Mouse (Mus musculus) heart, adult 2 months (tissue): ENCODE data around the gene Ckb. TPM values are rescaled to one million over a fixed set of nuclear protein-coding genes. Genes with fewer than 3 reads are reported as not detected.

Experiments
- DNase-seq, 2 experiments: peaks; one replicate each; pipeline ENCODE4 v3.0.0; 2021
- H3K27ac ChIP-seq: fragments of 200-600 bp; 2 replicates; pipeline ENCODE4 v1.8.1; 2022
- H3K27me3 ChIP-seq: fragments of 200-500 bp; 2 replicates; pipeline ENCODE4 v1.6.1; 2012; ENCODE audit warnings: mild to moderate bottlenecking, low read length, inconsistent platforms, mixed read lengths; ENCODE audit not compliant: control insufficient read depth, insufficient read depth
- H3K36me3 ChIP-seq: fragments of 200-500 bp; 2 replicates; pipeline ENCODE4 v1.6.1; 2012; ENCODE audit warnings: low read length, inconsistent platforms; ENCODE audit not compliant: control insufficient read depth, insufficient read depth
- H3K4me1 ChIP-seq: fragments of 200-500 bp; 2 replicates; pipeline ENCODE4 v1.6.1; 2011; ENCODE audit warnings: low read length; ENCODE audit not compliant: control insufficient read depth, insufficient read depth
- H3K4me3 ChIP-seq: fragments of 200-600 bp; 2 replicates; pipeline ENCODE4 v1.8.1; 2022
- H3K79me2 ChIP-seq: fragments of 200-500 bp; replicated peaks from 2 replicates; pipeline ENCODE4 v1.6.1; 2012; ENCODE audit warnings: mild to moderate bottlenecking, inconsistent platforms, low read length, moderate library complexity, mixed read lengths; ENCODE audit not compliant: control insufficient read depth, insufficient read depth
- H3K9ac ChIP-seq: fragments of 200-500 bp; 2 replicates; pipeline ENCODE4 v1.6.1; 2012; ENCODE audit warnings: low read depth, mild to moderate bottlenecking, control low read depth, inconsistent platforms, low read length, mixed read lengths
- CTCF ChIP-seq: fragments of 200-600 bp; IDR thresholded peaks from 2 replicates; pipeline ENCODE4 v1.8.1; 2022; ENCODE audit warnings: antibody characterized with exemption, mild to moderate bottlenecking, moderate library complexity
- EP300 ChIP-seq: fragments of 200-500 bp; IDR thresholded peaks from 2 replicates; pipeline ENCODE4 v1.6.1; 2011; ENCODE audit warnings: low read depth, low read length, control low read depth; ENCODE audit not compliant: insufficient read depth
- POLR2A ChIP-seq: fragments of 200-500 bp; IDR thresholded peaks from 2 replicates; pipeline ENCODE4 v1.6.1; 2011; ENCODE audit warnings: mild to moderate bottlenecking, low read depth, low read length, control low read depth; ENCODE audit not compliant: insufficient read depth
- WGBS: fragments of 180-500 bp; shearing (Covaris S2); methylation state at CpG from one replicate; pipeline ENCODE4 v1.1.7; 2018; 5-methylcytosine and 5-hydroxymethylcytosine counted together
- intact Hi-C: fragments of 180-260 bp; cut with DNase I; formaldehyde crosslinking; loops from one replicate; pipeline ENCODE4 v1.15.1; 2025
- polyA plus RNA-seq: library from polyadenylated mRNA; depleted of rRNA; stranded (reverse); fragments of >200 nt; gene quantifications from 2 replicates; pipeline ENCODE4 v1.2.3, GENCODE M21; 2012
- total RNA-seq, 2 experiments: library from RNA; stranded (reverse); gene quantifications; 2 replicates each; pipeline ENCODE4 v1.2.3; 2021

The Ckb gene
- total and polyA plus RNA-seq, 3 experiments: 65.3 to 120 (median 81.4) TPM

DNA sequence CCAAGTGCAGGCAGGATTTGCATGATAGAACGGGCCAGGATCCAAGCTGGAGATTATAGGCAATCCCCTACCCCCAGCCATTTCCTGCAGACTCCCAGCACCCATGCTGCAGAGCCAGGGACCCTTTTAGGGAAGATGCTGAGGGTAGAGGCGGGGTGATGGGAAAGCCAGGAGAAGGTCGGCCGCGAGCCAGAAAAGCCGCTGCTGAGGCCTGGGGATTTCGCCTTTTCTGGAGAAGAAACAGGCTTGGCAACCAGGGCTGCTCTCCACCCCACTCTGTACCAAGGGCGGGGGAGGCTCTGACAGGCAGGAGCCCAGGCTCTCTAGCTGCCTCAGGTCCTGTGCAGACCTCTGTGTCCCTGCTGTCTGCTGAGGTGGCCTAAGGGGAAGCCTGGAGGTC, 9.2 kb upstream of the Ckb start:
- H3K4me3 ChIP-seq: no peak overlapping the region
- peaks cover 10% of the 10 kb centered on the region for H3K4me1 ChIP-seq
- peaks cover 4% of the 10 kb centered on the region; the same call in 1 of the 2 replicates for H3K36me3 ChIP-seq
- H3K27me3 ChIP-seq: no peaks in the 10 kb centered on the region
- WGBS: 68% methylated on average over 8 of the region's 8 CpGs
- intact Hi-C loops: no loop called here
- H3K9ac ChIP-seq: no peak overlapping the region
- H3K27ac ChIP-seq: no peak overlapping the region
- DNase-seq: no peak
- TF ChIP-seq EP300 (no peak), POLR2A (no peak), CTCF (no peak)
- H3K79me2 ChIP-seq: no peaks in the 10 kb centered on the region

DNA sequence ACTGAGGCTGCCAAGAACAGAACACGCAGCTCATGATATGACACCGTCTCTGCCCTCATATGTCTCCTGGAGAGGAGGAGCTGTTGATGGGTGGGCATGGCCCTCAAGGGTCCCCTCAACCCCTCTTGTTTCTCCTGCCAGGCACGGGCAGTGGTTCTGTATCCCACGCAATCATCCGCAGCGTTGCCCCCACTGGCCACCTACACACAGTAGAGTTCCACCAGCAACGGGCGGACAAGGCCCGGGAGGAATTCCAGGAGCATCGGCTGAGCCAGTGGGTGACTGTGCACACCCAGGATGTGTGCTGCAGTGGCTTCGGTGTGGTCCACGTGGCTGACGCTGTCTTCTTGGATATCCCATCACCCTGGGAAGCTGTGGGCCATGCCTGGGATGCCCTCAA, 8.5 kb upstream of the Ckb start:
- TF ChIP-seq CTCF: no peak
- no peak for TF ChIP-seq POLR2A
- no peak for TF ChIP-seq EP300
- no peaks in the 10 kb centered on the region for H3K27me3 ChIP-seq
- H3K27ac ChIP-seq: no peak overlapping the region
- no peak for DNase-seq
- peaks cover 10% of the 10 kb centered on the region for H3K4me1 ChIP-seq
- H3K36me3 ChIP-seq: peaks cover 4% of the 10 kb centered on the region; the same call in 1 of the 2 replicates
- intact Hi-C loops: no loop called here
- H3K9ac ChIP-seq: no peak overlapping the region
- no peaks in the 10 kb centered on the region for H3K79me2 ChIP-seq
- H3K4me3 ChIP-seq: no peak overlapping the region
- WGBS: 82% methylated on average over 13 of the region's 13 CpGs

- intact Hi-C loops: loop anchor here (2.0 kb wide), 1 partner anchor 34 kb away; the partner anchor contains the start of genes Apopt1 and Bag5
- 31% methylated on average over 7 of the region's 7 CpGs for WGBS
- Histone ChIP-seq H3K27me3 (no peaks in the 10 kb centered on the region), H3K36me3 (peaks cover 4% of the 10 kb centered on the region; the same call in 1 of the 2 replicates), H3K27ac (no peak overlapping the region), H3K4me3 (no peak overlapping the region), H3K4me1 (peaks cover 10% of the 10 kb centered on the region), H3K9ac (no peak overlapping the region), H3K79me2 (no peaks in the 10 kb centered on the region)
- TF ChIP-seq CTCF: no peak
- TF ChIP-seq EP300: no peak
- TF ChIP-seq POLR2A: no peak
- DNase-seq: no peak
Observed at GRCm38 (mm10) chr12:111678997-111679396, 6.9 kb upstream of the Ckb start.

- Histone ChIP-seq H3K4me1 (peaks cover 10% of the 10 kb centered on the region), H3K36me3 (peaks cover 4% of the 10 kb centered on the region; the same call in 1 of the 2 replicates), H3K27me3 (no peaks in the 10 kb centered on the region), H3K79me2 (no peaks in the 10 kb centered on the region), H3K4me3 (peak overlapping the region; percentile 82), H3K9ac (no peak overlapping the region), H3K27ac (no peak overlapping the region)
- intact Hi-C loops: loop anchor here (2.0 kb wide), 1 partner anchor 34 kb away; the partner anchor contains the start of genes Apopt1 and Bag5
- DNase-seq: no peak
- WGBS: 7% methylated on average over 13 of the region's 13 CpGs
- TF ChIP-seq POLR2A: no peak
- no peak for TF ChIP-seq EP300
- TF ChIP-seq CTCF: no peak
Observed at GRCm38 (mm10) chr12:111678670-111678933, 6.5 kb upstream of the Ckb start.

DNA sequence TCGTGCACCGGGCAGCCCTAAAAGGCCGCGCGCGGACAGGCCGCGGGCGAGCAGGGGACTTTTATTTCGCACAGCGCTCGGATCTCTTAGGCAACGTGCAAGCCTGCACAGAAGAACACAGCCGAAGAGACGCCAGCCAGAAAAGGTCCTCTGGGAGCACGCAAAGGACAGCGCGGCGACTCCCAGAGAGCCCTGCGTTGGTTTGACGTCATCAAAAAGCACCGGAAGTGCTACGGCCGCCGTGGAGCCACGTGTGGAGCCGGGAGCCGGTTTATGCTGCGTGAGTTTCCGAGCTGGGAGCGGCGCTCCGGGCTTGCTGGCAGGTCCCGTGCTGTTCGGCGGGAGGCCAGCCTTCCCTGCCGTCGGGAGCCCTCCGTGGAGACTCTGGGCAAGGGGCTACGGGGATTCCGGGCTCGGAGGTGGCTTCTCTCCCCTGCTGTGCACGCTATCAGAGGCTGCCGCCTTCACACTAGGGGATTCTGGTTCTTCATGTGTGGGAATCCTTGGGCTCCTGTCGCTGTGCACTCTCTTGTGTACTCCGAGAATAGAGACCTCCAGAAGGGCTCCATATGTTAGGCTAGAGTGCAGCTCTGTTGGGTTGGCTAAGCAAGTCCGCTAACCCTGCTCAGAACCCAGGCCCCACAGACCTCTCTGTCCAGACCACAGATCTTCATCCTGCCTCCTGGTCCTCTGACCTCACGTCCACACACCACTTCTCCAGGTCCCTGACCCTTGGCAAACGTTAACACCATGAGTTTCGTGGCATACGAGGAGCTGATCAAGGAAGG, 5.9 kb upstream of the Ckb start, which contains the start of gene Trmt61a:
Gene Trmt61a, plus strand, starts transcription at position 224 of the 788 bp plus-strand sequence.
- Histone ChIP-seq H3K27ac (peak within 1 kb of the TSS; percentile 93), H3K4me3 (peak within 1 kb of the TSS; percentile 82), H3K9ac (peak within 1 kb of the TSS; percentile 44), H3K4me1 (peaks cover 10% of the 10 kb centered on the region), H3K36me3 (peaks cover 4% of the 10 kb centered on the region; the same call in 1 of the 2 replicates), H3K79me2 (no peaks in the 10 kb centered on the region), H3K27me3 (no peaks in the 10 kb centered on the region)
- intact Hi-C loops: loop anchor here (2.0 kb wide), 1 partner anchor 35 kb away; the partner anchor contains the start of genes Apopt1 and Bag5
- TF ChIP-seq POLR2A (peak; percentile 79), EP300 (peak; percentile 90), CTCF (no peak)
- DNase-seq: peak; percentile 91
- WGBS: under 1% methylated on average over 51 of the region's 51 CpGs

DNA sequence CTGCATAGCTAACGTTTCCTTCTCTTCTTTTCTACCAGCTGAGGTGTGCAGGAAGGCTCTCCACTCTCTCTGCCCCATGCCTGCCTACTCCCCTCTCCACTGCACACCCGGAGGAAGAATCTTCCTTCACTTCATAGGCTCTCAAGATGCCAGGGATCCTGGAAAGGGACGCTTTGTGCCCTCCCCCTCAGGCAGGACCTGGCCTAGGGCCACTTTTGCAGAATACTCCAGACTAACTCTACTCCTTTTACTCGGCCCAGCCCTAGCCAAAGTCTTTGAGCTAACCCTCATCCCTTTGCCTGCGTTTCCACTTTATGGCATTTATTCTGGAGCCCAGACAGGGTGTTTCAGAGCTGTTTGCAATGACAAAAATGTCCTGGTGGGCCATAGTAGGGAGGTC, 5.3 kb upstream of the Ckb start:
- Histone ChIP-seq H3K36me3 (peaks cover 4% of the 10 kb centered on the region; the same call in 1 of the 2 replicates), H3K79me2 (no peaks in the 10 kb centered on the region), H3K4me3 (peak overlapping the region; percentile 82), H3K27me3 (no peaks in the 10 kb centered on the region), H3K4me1 (peaks cover 11% of the 10 kb centered on the region), H3K27ac (peak overlapping the region; percentile 93), H3K9ac (peak overlapping the region; percentile 44)
- TF ChIP-seq POLR2A: no peak
- no peak for TF ChIP-seq EP300
- TF ChIP-seq CTCF: no peak
- WGBS: 5% methylated on average over 5 of the region's 5 CpGs
- intact Hi-C loops: no loop called here
- no peak for DNase-seq
